Mouse (Mus musculus) right cerebral cortex, postnatal 25 days (tissue): Measurements from ENCODE around the gene Calm3.

Experiments used
- DNase-seq: peaks from one replicate; pipeline ENCODE4 v3.0.0; 2022

Calm3 gene

GRCm38 (mm10) chr7:16938117-16938791, 14.3 kb upstream of the Calm3 start:
- peak; percentile 67 for DNase-seq

GRCm38 (mm10) chr7:16937312-16937711, 13.4 kb upstream of the Calm3 start:
- DNase-seq: no peak

- no peak for DNase-seq
Observed at GRCm38 (mm10) chr7:16932704-16933577, 9.0 kb upstream of the Calm3 start.

DNA sequence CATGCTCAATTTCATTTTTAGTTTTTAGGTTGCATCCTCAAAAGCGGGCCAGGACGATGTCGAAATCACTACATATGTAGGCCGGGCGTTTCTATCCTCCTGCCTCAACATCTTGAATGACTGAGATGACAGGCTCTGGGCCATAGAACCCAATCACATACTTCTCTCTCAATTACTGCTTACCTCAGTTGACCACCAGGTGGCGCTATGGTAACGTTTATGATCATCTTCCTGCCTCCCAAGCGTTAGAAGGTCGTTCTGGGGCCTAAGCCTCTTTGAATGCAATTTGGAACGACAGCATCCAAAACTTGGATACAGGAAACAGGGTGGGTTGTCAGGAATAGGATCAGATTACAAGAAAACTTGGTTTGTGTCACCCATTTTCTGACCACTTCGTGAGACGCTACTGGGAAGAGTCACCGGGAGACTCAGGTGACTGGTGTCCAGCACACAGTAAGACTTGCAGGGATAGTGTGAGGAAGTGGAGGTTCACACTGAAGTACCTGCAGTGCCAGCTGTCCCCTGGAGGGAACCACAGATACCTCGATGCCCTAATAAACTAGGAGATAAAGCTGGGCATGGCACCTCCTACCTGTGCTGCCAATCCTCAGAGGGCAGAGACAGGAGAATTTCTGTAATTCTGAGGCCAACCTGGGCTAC, 8.2 kb upstream of the Calm3 start:
- peak; percentile 79 for DNase-seq

- DNase-seq: no peak
Observed at GRCm38 (mm10) chr7:16930850-16931249, 6.9 kb upstream of the Calm3 start.

GRCm38 (mm10) chr7:16928341-16928740, 4.4 kb upstream of the Calm3 start:
- DNase-seq: no peak

DNA sequence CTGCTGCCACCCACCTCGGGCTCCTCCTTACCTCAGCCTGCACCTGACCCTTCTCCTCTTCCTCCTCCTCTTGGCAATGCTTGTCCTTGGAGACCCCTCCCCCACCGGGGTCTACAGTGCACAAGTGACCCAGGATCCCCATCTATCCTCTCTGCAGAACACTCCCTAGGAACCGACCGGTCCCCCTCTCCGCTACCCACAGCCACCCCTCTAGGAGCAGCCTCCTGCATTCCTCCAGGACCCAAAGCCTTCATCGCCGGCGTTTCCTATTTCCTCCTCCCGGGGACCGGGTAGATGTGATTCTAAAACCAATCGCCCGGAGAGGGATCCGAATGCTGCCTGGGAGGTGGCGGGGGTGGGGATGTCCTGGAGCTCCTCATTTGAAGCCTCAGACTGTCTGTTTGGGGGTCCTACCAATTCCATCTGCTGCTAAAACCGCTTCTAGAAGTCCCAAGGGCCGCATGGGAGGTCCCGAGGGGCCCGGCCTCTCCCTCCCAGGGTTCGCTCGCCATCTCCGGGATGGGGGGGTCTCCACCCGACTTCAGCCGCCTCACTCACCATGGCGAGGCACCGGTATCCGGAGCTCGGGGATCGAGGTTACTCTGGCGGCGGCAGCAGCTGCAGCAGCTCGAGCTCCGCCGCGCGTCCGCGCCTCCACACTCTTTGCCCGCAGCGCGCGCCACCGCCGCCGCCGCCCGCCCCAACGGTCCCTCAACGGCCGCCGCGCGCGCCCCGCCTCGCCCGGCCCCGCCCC, 454 bp downstream of the Calm3 start:
- DNase-seq: peak; percentile 47

DNA sequence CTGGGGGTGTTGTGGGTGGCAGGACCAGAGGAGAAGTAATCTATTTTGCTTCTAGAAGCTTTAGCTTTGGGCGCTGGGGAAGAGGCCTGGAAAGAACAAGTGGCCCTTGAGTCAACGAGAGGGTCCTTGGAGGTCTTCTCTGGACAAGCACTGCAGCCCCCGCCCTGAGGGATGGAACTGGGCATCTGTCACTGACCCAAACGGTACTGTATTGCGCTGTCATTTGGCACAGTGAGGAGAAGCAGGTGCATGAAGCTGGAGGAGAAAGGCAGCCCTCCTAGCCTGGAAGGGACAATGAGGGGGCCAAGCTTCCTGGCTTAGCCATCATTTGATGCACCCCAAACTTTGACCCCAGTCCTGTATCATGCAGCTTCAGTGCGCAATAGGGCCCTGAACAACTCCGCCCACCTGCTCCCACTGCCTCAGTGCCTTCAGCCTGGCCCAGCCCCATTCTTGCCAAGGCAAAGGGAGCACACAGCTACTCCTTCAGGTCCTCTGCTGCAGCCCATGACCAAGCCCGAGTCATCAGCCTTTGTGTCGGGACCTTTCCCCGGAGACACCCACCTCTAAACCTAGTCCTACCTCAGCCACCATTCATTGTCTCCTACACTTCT, 1.4 kb downstream of the Calm3 start:
- peak; percentile 53 for DNase-seq

DNA sequence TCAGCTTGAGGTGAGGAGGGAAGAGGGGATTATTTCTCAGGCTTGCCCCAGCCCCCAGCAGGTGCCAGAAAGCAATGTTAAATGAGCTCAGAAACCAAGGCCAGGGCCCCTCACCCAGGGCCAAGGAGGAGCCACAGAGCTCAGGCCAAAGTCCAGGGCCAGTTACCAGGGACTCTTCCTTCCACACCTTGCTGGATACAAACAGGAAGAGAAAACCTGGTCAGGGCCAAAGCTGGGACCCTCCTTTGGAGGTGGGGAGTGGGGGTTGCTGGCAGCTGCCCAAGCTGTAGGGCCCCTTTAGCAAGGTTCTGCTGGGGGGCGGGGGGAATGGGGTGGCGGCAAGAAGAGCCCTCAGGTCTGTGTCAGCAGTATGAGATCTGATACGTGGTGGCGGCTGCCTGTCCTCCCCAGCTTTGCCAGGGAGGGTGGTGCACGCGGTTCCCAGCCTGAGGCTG, 2.0 kb downstream of the Calm3 start:
- no peak for DNase-seq

- DNase-seq: peak; percentile 61
Observed at GRCm38 (mm10) chr7:16920818-16921791, 2.8 kb downstream of the Calm3 start.

GRCm38 (mm10) chr7:16920150-16920579, 3.7 kb downstream of the Calm3 start:
- DNase-seq: no peak

GRCm38 (mm10) chr7:16919395-16920149, 4.3 kb downstream of the Calm3 start:
- no peak for DNase-seq

- no peak for DNase-seq
Observed at GRCm38 (mm10) chr7:16918670-16919069, 5.2 kb downstream of the Calm3 start.

- DNase-seq: peak; percentile 77
Observed at GRCm38 (mm10) chr7:16918014-16918413, 5.9 kb downstream of the Calm3 start.

DNA sequence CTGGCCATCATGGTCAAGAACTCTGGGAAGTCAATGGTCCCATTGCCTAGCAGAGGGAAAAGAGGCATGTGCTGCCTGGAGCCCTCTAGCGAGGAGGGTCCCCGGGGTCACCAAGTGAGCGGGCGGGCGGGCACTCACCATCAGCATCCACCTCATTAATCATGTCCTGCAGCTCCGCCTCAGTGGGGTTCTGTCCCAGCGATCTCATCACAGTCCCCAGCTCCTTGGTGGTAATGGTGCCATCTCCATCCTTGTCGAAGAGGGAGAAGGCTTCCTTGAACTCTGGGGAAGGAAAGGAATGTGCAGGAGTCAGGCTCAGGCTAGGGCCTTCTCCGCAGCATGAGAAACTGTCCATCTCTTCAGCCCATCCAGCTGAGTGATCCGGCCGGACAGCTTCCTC, 6.5 kb downstream of the Calm3 start:
- no peak for DNase-seq

DNA sequence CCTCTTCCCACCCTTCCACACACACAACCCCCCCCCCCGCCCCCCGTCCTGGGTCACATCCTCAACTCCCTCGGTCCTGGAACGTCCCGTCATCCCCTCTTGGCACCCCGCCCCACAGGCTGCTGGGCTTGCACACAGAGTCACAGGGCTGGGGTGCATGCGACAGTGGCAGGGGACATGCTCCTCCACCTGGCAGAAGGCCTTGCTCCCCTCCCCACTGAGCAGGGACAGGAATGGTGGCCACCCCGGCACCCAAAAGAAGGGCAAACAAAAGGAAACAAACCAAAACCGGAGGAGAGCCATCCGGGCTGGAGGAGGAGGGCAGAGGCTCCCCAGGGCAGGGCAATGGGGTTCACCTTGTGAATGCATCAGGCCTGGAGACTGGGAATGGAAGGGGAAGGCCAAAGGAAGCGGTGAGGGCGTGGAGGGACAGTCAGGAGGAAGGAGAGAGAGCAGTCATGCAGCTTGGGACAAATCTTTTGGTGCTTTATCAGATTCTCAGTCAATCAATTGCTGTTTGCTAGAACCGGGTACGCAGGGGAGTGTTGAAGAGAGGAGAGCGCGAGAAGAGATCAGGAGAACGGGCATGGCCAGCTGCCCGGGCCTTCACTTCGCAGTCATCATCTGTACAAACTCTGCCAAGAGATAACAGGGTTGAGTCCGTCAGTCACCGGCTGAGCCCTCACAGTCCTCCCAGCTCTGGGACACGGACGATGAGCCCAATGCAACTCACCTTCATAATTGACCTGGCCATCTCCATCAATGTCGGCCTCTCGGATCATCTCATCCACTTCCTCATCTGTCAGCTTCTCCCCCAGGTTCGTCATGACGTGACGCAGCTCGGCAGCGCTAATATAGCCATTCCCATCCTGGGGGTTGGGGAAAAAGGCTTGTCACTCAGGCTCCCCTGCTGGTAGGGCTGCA, 7.3 kb downstream of the Calm3 start:
- DNase-seq: no peak

GRCm38 (mm10) chr7:16915461-16916340, 8.2 kb downstream of the Calm3 start:
- no peak for DNase-seq
